Mouse (Mus musculus) embryo, embryonic 11.5 days (tissue): ENCODE data around the gene Paqr7.
"Not testable (repeated sequence)": the region's sequence is repeated elsewhere in the genome, so short reads cannot be mapped to it uniquely, and the experiment has no call there.

ENCODE experiments used
- DNase-seq: peaks from one replicate; pipeline ENCODE4 v3.0.0-alpha.2; 2012; ENCODE audit warnings: low read depth, low spot score

The Paqr7 gene

GRCm38 (mm10) chr4:134473764-134474163 lies 22.7 kb upstream of the Paqr7 start:
- no peak for DNase-seq

- no peak for DNase-seq
These were observed 22.3 kb upstream of the Paqr7 start for GRCm38 (mm10) chr4:134474240-134474639.

DNA sequence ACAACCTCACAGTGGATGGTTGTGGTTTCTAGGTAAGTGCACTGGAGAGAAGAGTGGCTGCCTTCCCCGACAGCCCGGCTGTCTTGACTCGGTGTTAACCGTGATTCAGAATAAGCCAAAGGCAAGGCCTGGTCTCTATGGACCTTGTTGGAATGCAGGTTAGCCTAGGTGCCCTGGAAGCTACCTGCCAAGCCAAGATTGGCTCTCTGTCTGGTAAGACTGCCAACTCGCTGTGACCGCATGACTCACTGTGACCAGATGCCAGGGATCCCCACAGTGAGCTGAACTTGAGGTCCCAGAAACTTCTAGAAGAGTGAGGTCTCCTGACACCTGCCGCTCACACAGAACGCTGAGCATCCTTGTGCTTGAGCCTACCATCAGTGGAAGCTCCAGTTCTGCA lies 19.6 kb upstream of the Paqr7 start:
- no peak for DNase-seq

DNA sequence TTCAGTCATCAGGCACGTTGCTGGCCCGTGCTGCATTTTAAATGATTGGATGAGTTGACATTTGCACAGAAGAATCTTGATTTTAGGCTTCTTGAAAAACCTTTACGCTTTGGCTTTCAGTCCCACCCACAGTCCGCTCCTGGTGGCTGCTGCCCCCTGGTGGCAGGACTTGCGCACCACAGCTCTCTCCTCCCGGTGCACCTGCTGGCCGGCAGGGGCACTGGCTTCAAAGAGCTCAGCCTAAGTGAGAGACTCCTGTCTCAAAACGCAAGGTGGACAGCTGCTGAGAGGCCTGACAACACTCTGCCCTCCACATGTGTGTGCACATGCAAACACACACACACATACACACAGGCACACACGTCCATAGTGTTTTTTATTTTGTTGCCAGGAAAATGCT lies 18.5 kb upstream of the Paqr7 start:
- DNase-seq, result peak; percentile 77

DNA sequence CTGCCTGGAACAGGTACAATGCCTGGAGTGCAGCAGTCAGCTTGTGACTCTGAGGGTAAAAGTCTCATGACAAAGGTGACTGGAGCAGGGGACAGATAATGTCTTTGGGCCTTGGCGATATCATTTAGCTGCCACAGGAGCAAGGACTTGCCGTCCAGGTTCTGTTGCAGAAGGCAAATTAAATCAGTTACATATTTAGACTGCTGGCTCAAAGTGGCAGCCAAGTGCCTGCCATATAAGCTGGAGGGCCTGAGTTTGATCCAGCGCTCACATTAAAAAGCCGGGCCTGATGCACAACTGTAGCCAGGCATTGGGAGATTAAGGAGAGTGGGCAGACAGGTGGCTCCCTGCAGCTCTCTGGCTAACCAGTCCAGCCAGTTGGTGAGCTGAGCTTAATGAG lies 16.7 kb upstream of the Paqr7 start:
- DNase-seq, result no peak

DNA sequence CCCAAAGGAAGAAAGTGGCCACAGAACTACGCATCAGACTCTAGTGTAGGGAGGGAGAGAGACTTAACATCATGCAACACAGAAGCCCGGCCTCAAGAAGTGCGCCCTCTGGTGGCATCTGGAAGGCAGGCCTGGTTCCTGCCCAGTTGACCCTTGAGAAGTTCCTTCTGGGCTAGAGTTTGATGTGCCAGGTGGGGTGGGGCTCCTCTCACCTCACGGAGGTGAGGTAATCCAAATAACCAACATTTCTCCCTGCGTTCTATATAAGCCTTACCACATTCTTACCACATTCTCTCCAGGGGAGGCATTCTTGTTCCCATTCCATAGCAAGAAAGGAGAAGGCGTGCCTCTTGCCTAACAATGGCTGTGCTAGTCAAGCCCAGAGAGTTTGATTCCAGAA lies 15.6 kb upstream of the Paqr7 start:
- peak; percentile 53 for DNase-seq

DNA sequence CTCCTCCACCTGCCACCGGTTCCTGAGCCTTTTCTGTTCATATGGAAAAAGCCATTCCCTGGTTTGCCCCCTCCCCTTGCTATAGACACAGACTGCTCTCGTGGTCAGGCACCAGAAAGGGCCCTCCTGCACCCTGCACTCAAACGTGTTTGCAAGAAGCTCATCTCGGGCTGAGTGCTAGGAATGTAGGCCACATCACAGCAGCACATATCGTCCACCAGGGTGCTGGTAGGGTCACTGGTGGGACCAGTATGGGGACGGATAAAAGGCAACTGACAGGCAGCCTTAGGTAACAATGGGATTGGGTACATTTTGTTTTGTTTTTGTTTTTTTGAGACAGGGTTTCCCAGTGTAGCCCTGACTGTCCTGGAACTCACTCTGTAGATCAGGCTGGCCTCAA lies 15.2 kb upstream of the Paqr7 start:
- DNase-seq, result no peak

DNA sequence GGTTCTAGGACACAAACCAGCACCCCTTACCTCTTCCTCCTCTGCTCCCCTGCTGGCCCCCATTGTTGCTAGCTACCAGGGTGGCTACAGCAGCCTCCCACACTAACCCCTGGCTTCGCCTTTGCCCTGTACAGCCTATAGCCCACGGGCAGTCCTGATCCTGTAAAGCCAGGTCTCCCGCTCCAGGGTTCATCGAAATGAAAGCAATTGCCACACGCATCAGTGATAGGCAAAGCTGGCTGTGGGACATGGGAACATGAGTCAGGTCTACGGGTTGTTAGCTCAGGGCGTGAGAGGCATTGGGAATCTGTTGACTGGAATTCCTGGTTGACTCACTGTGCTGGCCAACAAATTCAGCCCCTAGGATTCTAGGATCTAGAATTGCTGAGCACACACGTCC lies 14.1 kb upstream of the Paqr7 start:
- no peak for DNase-seq

GRCm38 (mm10) chr4:134483078-134483688 lies 13.3 kb upstream of the Paqr7 start:
- DNase-seq, result no peak

- DNase-seq, result no peak
These were observed 12.8 kb upstream of the Paqr7 start for GRCm38 (mm10) chr4:134483696-134484095.

DNA sequence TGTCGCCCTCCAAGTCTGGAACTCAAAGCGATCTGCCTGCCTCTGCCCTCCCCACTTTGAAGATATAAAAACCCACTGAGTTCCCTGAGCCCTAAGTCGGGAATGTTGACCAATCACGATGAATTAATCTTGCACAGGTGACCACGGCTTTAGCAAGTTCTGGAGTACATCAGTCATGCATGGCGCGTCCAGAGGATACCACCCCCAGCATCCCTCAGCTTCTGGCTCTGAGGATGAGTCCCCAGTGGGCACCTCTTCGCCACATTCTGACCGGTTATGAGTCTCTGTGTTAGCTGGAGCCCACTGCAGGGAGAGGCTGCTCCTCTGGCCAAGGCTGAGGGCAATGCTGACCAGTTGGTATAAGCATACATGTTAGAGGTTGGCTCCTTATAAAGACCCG lies 12.3 kb upstream of the Paqr7 start:
- DNase-seq, result no peak

DNA sequence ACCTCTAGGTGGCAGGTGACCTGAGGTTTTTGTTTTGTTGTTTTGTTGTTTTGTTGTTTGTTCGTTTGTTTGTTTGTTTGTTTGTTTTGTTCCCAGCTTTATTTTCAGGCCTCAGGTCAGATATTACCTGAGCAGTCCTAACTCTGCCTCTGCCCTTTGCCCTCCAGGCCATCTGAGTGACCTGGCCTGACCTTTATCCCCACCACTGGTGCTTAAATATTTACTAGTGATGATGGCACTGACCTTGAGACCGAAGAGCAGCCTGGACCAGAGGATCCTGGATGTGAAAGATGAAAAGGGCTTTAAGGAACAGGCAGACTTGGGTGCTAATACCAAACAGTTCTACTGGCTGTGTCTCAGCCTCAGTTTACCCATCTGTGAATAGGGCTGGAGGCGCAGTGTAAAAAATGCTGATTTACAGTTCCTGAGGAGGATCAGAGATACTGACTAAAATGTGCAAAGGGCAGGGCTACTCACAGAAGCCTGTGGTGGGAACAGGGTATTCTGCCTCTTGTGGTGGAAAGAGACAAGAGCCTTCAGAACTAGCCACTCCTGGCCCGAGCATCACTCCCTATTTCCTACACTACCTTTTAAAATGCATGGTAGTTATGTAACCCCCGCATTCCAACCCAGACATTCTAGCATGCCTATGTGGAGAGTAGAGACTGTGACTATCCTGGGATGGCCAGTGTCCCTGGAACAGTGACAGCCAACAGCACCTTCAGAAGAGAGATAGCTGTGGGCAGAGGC lies 11.2 kb upstream of the Paqr7 start:
- DNase-seq, result no peak

- no peak for DNase-seq
These were observed 8.3 kb upstream of the Paqr7 start for GRCm38 (mm10) chr4:134488211-134488610.

DNA sequence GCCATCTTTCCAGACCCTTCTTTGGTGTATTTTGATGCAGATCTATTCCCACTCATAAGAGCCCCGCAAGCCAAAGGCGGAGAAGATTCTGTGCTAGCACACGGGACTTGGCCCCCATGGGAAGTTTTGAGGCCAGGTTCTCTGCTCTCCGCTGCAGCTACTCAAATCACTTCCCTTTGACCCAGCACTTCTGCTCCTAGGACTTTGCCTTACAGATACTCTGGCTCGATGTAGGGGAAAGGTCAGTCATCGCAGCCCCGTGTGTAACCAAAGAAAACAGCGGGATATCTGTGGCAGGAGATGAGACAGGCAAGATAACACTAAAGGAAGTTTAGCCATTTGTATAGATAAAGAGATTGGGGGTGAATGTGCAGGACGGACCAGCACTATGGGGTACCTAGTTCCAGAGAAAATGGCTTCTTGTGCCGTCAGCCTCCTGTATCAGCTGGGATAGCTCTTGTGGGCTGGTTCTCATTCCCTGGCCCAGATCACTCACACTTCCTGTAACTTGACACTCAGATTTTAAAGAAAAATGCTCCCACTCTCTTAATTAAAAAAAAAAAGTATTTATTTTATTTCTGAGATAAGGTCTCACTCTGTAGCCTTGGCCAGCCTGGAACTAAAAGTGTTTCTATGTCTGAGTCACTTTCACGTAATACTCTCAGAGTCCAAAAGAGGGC lies 6.4 kb upstream of the Paqr7 start:
- no peak for DNase-seq

DNA sequence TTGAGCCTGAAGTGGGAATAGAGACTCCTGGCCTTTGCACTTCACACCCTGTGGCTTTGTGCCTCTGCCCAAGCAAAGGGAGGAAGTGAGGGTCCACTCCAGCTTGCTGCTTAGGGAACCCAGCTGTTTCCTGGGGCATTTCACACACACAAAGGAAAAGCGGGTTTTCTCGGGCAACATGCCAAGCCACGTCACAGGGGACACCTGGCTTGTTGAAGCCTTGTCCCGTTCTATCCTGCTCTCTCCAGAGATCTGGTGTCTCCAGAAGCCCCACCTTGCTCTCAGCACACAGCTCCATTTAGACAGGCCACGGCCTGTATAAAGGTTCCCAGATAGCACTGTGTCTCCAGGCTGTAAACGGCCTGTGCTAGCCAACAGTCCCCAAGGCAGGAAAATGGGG lies 4.8 kb upstream of the Paqr7 start:
- no peak for DNase-seq

DNA sequence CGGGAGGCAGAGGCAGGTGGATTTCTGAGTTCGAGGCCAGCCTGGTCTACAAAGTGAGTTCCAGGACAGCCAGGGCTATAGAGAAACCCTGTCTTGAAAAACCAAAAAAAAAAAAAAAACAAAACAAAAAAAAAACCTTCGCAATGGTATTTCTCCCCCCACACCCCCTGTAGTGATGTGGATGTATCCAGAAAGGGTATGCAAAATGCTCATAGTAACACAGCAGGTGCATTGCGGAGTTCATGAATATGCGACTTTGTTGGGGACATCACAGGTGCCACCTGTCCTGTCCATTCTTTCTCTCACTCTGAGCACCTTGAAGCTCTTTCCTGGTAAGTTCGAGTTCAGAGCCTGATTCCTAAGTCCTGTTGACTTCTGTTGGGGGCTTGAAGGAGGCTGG lies 2.3 kb upstream of the Paqr7 start:
- DNase-seq, result not testable (repeated sequence)

DNA sequence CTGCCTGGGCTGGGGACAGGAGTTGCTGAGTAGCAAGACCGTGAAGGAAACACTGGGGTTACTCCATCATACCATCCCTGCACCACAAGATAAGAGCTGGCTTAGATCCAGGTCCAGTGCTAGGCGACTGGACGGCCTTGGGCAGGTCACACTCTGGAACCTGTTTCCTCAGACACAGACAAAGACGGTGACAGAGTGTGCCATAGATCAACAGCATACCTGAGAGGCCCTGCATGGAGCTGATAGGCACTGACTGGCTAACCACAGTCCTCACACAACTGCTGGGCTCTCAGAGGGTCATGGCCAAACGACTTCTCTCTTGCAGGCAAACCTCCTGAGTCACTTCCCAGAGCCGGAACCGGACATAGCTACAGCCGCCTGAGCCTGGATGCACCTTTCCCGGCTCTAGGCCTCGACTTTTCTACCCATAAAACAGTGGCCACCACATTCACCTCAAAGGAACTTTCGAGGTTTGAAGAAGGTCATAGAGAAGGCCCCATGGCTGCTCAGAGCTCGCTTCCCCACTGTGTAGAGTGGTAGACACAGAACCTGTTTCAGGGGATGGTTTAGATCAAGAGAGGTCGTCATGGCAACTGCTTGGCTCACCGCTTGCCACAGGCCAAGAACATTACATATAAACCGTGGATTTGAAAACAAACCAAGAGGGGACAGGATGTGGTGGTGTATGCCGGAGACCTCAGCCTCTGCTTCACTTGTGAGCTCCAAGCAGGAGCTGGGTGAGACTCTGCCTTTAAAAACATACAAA lies 1.5 kb upstream of the Paqr7 start:
- DNase-seq, result no peak

GRCm38 (mm10) chr4:134495546-134495923 lies 962 bp upstream of the Paqr7 start:
- DNase-seq, result no peak

DNA sequence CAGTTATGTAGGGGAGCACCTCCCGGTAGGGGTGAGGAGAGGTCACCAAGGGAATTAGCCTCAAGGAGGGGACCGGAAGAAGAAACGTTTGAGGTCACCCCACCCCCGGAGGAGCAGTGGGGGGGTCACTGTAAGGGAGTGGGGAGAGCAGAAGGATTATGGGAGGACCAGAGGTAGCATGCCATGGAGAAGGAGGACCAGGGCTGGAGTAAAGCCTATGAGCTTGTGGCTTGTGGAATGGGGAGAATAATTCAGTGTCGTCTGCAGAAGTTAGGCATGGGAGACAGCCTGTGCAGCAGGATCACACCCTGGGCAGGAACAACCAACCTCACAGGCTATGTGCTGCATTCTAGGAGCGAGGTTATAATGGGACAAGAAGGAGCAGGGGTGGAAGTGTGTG lies 726 bp downstream of the Paqr7 start:
- no peak for DNase-seq

DNA sequence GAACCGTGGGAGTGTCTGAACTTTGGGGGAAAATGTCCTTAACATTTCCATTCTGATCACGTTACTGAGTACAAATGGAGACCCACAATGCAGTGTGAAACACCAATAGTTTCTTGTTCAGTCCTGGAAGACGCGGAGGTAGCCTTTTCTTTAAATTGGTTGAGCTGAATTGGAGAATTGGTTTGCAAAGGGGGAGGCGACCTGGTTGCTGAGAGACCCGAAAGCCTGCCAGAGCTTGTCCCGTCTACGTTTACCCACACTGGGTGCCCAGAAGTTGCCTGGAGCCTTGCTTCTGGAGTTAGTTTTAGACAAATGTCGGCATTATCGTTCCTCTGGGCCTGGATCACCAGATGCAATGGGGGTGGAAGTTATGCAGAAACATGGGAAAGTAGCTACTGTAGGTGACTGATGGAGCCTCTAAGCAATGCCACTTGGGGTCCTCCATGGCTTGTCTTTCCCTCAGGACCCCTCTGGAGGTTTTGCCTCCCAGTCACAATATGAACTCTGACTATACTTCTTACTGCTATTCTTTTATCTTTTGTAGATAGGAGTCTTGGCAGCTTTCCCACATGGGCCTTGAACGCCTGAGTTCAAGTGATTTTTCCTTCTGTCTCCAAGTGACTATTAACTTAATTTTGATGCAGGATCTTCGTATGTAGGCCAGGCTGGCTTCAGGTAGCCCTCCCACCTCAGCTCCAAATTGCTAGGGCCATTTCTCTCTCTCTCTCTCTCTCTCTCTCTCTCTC lies 1.7 kb downstream of the Paqr7 start:
- DNase-seq, result no peak

DNA sequence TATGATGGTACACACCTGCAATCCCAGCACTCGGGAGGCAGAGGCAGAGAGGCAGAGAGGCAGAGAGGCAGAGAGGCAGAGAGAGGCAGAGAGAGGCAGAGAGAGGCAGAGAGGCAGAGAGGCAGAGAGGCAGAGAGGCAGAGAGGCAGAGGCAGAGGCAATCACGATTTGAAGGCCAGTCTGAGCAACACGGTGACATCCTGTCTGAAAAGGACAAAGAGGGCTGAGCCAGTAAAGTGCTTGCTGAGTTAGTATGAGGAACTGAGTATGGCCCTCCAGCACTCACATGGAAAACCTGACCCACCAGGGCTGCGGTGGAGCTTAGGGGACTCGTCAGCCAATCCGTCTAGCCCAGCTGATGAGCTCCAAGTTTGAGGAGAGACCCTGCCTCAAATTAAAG lies 2.5 kb downstream of the Paqr7 start:
- DNase-seq, result not testable (repeated sequence)

DNA sequence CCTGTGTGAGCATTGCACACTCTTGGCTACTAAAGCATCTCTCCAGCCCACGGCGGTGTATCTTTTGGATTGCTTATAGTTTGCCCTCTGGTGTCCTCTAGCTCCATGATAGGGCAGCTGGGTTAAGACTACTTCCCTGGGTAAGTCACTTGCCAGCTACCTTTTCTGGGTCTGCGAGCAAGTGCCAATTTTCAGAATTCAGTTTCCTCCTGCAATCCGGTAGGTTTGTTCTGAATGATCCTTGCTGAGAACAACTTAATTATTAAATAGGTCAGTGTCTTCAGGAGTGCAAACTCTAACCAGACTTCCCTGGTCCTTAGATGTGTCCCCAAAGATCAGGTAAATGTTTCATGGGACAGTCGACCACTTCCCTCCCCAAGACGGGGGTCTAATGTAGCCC lies 4.6 kb downstream of the Paqr7 start:
- DNase-seq, result no peak
